In the genomic region with DNA sequence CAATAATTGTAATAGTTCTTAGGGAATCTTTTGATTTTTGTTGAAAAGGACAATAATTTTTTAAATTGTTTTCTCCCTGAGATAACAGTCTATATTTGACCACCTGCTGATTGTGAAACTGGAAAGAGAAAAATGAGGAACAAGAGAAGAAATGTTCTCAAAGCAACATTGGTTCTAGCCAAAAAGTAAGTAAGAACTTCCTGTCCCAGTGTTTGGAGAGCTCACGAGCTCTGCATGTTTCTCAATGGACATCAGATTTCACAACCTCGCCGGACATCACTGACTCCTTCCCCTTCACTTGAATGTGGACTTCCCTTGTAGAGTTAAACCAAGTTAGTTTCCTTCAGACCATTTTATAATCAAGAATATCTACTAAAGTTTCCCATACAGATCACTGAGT, we compare ENCODE assay signal across 14 mouse cellular contexts. TPM values are rescaled to one million over a fixed set of nuclear protein-coding genes. Genes with fewer than 3 reads are reported as not detected.
DNase-seq lines count a peak whose midpoint lies in the region; ATAC-seq and TF ChIP-seq lines count a peak whose summit lies in the region.
"Had no signal": no experiment of that assay in that cellular context is flagged by ENCODE, and none has a peak within 500 bp of the region (broad histone marks: within the 10 kb centered on the region; RNA-seq: fewer than 3 reads in every experiment).

No protein-coding gene starts in this region.

- no peak for TF ChIP-seq POLR2A in lung, adult 2 months (IDR thresholded peaks at IDR 0.05; ENCODE audit: borderline replicate concordance, extremely low read depth, low read depth, low read length)

- H3K4me1 ChIP-seq in liver, embryonic 13.5 days (replicated peaks) = peaks cover 15% of the 10 kb centered on the region
- no peaks in the 10 kb centered on the region for H3K4me1 ChIP-seq in lung, adult 2 months (ENCODE audit: control insufficient read depth, insufficient read depth, low read length)
- no peaks in the 10 kb centered on the region for H3K4me1 ChIP-seq in forebrain, embryonic 11.5 days (replicated peaks; ENCODE audit: control insufficient read depth, insufficient read depth, low read length)
- H3K4me1 ChIP-seq: intestine, embryonic 15.5 days; limb, embryonic 15.5 days had no signal

- no peaks in the 10 kb centered on the region for H3K9me3 ChIP-seq in liver, embryonic 13.5 days (replicated peaks)
- H3K9me3 ChIP-seq in forebrain, embryonic 11.5 days (ENCODE audit: control insufficient read depth, low read length) = no peaks in the 10 kb centered on the region
- H3K9me3 ChIP-seq: intestine, embryonic 15.5 days; limb, embryonic 15.5 days had no signal

- H3K27ac ChIP-seq in liver, embryonic 13.5 days = no peak overlapping the region
- H3K27ac ChIP-seq in forebrain, embryonic 11.5 days (ENCODE audit: low read depth, low read length) = no peak overlapping the region
- H3K27ac ChIP-seq: intestine, embryonic 15.5 days; limb, embryonic 15.5 days had no signal

- peak; percentile 41 for DNase-seq in gastrocnemius, adult 18-20 months (ENCODE audit: low spot score)
- no peak for DNase-seq in gastrocnemius, postnatal 14 days
- DNase-seq in liver, embryonic 13.5 days = no peak
- no peak for DNase-seq in liver
- DNase-seq in lung, adult 2 months = peak; percentile 11
- no peak for DNase-seq in forebrain, embryonic 11.5 days (ENCODE audit: low spot score)
- DNase-seq in embryo, embryonic 10 days (ENCODE audit: low spot score) = no peak
- DNase-seq: thymus, postnatal 25 days had no signal

- no peak overlapping the region for H3K4me2 ChIP-seq in liver, embryonic 13.5 days
- no peak overlapping the region for H3K4me2 ChIP-seq in forebrain, embryonic 11.5 days (ENCODE audit: low read depth, low read length, severe bottlenecking)
- H3K4me2 ChIP-seq: intestine, embryonic 15.5 days; limb, embryonic 15.5 days had no signal

- no peak overlapping the region for H3K4me3 ChIP-seq in liver, embryonic 13.5 days (replicated peaks)
- H3K4me3 ChIP-seq in lung, adult 2 months (replicated peaks; ENCODE audit: extremely low read depth, low read depth, low read length) = no peak overlapping the region
- H3K4me3 ChIP-seq in forebrain, embryonic 11.5 days (ENCODE audit: low read depth, low read length) = no peak overlapping the region
- H3K4me3 ChIP-seq: erythroblast, embryonic 14.5 days; intestine, embryonic 15.5 days; limb, embryonic 15.5 days; myocyte had no signal

- no peak for TF ChIP-seq CTCF in lung, adult 2 months (IDR thresholded peaks at IDR 0.05; ENCODE audit: insufficient read depth, low read length)

- intact Hi-C loops in gastrocnemius, postnatal 14 days (cut with DNase I; ENCODE audit: low total_unique reads) = no loop called here

- H3K9ac ChIP-seq in liver, embryonic 13.5 days = no peak overlapping the region
- no peak overlapping the region for H3K9ac ChIP-seq in forebrain, embryonic 11.5 days (ENCODE audit: low read length)
- H3K9ac ChIP-seq: intestine, embryonic 15.5 days; limb, embryonic 15.5 days had no signal

- 0 out of 2 replicates have a peak, but pooled peaks have one; percentile 43 for ATAC-seq in liver, embryonic 13.5 days (ENCODE audit: low read depth)
- ATAC-seq in neutrophil, adult 5-6 weeks (ENCODE audit: extremely low read depth, insufficient number of reproducible peaks, low FRiP score, poor library complexity, severe bottlenecking) = peak; percentile 99
- ATAC-seq in forebrain, embryonic 11.5 days (replicated peaks; ENCODE audit: low FRiP score) = no peak
- ATAC-seq: intestine, embryonic 15.5 days; Patski had no signal

- H3K27me3 ChIP-seq in liver, embryonic 13.5 days = 0 out of 2 replicates have a peak, but pooled peaks cover 6% of the 10 kb centered on the region
- no peaks in the 10 kb centered on the region for H3K27me3 ChIP-seq in forebrain, embryonic 11.5 days (ENCODE audit: control insufficient read depth, insufficient read depth, low read length)
- H3K27me3 ChIP-seq: intestine, embryonic 15.5 days; limb, embryonic 15.5 days had no signal

- H3K36me3 ChIP-seq in liver, embryonic 13.5 days = no peaks in the 10 kb centered on the region
- no peaks in the 10 kb centered on the region for H3K36me3 ChIP-seq in forebrain, embryonic 11.5 days (ENCODE audit: control insufficient read depth, insufficient read depth, low read length)
- H3K36me3 ChIP-seq: intestine, embryonic 15.5 days; limb, embryonic 15.5 days had no signal

- WGBS in liver, embryonic 13.5 days (ENCODE audit: insufficient replicate concordance) = 26% methylated on average over 3 of the region's 3 CpGs
- 32% methylated on average over 3 of the region's 3 CpGs for WGBS in lung, adult 2 months
- WGBS in forebrain, embryonic 11.5 days = 87% methylated on average over 3 of the region's 3 CpGs

RNA-seq across cellular contexts. Expression of gene Ogfrl1, which starts 36.0 kb away (rescaled TPM):
- total RNA-seq in gastrocnemius, adult 18-20 months (2021) = 1 to 10 TPM; 5.7 to 6.1 TPM
- total RNA-seq in gastrocnemius, postnatal 14 days (2021) = 1 to 10 TPM; 4.8 to 5.7 TPM
- polyA plus RNA-seq in liver, embryonic 13.5 days (2015; fragmentation: Nextera tagmentation; extraction: Ambion mirVana) = 12.7 and 20.0 TPM in 2 replicates
- 7.4 and 7.9 TPM in 2 replicates for polyA plus RNA-seq in lung, adult 2 months (2012; rRNA removed)
- total RNA-seq in neutrophil, adult 5-6 weeks (2017) = 97.8 and 100 TPM in 2 replicates
- 12.0 and 13.1 TPM in 2 replicates for polyA plus RNA-seq in forebrain, embryonic 11.5 days (2014; fragmentation: Nextera tagmentation; extraction: Ambion mirVana)

Comparison
In these comparisons a context has a peak if more than half of its experiments do, and no peak if none do; other contexts are left out.
1. DNase-seq: peak in gastrocnemius, adult 18-20 months (single experiment) and lung, adult 2 months (single experiment); none in gastrocnemius, postnatal 14 days (single experiment), liver, embryonic 13.5 days (single experiment), liver (single experiment), forebrain, embryonic 11.5 days (single experiment) and embryo, embryonic 10 days (single experiment).
2. RNA of gene Ogfrl1, which starts 36.0 kb away (total RNA-seq): 97.8 to 100 TPM in neutrophil, adult 5-6 weeks; 5.7 to 6.1 TPM in gastrocnemius, adult 18-20 months and 4.8 to 5.7 TPM in gastrocnemius, postnatal 14 days; every median in the first group is over 10 times any median in the second.